Mouse (Mus musculus) retina, postnatal 1 day (tissue): ENCODE data around the gene Rtl8a.
"Not testable (repeated sequence)": the region's sequence is repeated elsewhere in the genome, so short reads cannot be mapped to it uniquely, and the experiment has no call there.

Experiments
- DNase-seq: peaks from one replicate; pipeline ENCODE4 v3.0.0-alpha.2; 2012

Gene Rtl8a

DNA sequence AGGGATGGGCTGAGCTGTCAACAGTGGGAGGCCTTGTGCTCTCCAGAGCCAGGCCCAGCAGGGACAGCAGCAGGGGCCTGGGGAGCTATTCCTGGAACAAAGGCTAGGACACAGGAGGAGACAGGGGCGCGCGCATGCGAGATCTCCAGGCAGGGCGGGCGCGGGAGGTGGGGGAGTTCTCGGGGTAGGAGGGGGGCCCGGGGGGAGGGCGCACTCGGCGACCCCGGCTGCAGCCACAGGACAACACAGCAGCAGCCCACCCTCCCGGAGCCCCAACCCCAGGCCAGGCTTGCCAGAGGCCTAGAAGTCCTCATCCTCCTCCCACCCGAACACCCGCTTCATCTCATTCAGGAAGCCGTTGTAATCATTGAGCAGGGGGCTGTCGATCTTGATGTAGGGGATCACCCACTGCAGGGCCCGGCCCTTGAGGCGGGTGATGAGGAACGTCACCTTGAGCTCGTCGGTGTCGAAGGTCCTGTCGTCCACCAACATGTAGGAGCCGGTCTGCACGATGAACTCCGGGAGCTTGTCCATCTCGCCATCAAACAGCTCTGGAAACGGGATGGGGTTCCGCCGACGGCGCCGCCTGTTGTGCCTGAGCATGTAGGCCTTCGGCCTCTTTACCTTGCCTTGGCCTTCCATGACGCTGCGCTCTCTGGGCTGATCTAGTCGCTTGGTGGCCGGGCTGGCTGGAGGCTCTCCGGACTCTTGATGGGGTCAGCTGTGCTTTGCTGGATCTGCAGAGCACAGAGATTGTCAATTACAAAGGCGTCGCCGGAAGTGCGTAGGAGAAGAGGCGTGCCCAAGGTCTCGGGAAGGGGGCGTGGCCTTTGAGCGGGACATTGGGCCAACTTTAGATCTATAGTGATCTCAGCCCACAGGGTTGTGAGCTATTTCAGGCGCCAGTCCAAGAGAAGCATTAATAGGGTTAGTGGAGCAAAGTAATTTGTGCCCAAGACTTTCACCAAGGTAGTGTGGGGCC is at the start of gene Rtl8a:
TSS of gene Rtl8a (minus strand) at position 703 of the 982 bp plus-strand sequence.
- peak; percentile 92 for DNase-seq

DNA sequence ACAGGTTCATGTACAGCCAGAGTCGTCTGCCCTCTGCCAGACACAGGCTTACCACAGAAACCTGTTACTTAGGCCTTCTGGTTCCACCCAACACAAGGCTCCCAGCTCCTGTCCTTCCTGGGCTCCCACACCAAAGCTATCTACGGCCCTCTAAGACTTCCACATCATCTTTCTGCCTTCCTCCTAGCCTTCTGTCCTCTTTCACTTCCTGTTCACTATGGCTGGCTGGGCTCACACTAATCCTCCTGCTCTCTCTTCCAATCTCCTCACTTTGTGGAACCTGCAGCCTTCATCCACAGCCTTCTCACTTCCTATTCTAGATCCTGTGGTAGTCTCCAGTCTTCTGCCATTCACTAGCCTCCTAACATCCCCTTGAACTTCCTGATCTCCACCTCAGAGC is 49.7 kb upstream of the Rtl8a start:
- DNase-seq = no peak

DNA sequence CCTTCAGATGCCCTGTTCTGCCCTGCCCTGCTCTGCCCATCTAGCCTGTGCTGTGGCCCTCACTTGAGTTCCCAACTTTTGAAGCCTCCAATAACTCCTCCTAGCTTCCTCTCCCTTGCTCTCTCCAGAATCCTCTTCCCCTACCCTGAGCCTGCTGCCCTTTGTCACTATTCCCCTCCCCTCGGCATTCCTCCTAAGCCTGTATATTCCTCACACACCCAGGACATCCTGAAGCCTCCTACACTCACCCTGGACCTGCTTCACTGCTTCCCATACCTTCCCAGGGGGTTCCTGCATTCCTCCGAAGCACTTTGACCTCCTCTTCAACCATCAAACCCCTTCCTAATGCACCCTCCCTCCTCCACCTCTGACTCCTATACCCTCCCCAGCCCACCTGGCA is 48.6 kb upstream of the Rtl8a start:
- DNase-seq = no peak

DNA sequence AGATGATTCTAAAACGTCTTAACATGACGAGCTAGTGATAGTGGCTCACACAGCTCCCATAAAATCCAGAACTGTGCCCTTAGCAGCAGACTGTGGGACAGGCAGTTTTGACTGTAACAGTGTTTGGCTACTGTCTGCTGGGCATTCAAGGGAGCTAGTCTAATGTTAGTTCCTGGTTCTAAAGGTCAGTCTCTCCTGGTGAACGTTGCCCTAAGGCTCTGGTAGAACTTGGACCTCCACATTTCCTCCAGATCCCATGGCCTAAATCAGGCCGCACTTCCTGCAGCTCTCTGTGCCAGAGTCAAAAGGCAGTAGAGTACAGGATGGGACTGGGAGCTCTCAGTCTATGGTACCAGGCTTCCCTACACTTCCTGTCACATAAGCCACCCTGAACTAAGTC is 41.2 kb upstream of the Rtl8a start:
- not testable (repeated sequence) for DNase-seq

DNA sequence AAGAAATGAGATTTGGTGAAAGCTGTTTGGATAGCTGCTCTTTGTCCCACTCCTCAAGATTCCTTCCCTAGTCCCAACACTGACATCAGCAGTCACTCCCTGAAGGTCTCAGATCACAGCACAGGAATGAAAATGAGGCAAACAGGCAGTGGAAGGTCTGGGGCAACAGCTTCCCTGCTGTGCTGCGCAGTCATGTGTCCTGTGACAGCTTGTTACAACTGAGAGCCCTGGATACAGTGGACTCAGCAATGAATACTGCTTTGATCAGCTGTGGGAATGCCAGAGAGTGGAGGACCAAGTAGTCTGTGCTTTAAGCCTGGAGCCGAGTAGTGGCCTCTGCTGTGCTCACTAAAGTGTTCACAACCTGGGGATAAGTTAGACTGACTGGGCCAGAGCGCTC is 39.2 kb upstream of the Rtl8a start:
- DNase-seq = not testable (repeated sequence)

DNA sequence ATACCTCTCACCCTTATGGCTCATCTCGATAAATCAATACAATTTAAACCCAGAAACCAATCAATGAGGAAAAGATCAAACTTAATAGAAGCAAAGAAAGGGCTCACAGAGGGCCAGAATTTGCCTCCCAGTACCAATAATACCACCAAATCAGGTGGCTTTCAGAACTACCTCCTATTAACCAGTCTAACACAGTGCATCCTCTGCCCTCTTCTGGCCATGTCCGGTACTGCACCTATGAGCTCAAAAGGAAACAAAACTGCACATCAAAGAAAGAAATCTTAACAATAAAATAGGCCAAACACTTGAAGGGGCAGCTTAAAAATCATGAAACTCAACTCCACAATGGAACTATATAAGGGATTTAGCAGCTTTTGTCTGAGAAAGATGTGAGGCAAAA is 33.5 kb upstream of the Rtl8a start:
- not testable (repeated sequence) for DNase-seq

DNA sequence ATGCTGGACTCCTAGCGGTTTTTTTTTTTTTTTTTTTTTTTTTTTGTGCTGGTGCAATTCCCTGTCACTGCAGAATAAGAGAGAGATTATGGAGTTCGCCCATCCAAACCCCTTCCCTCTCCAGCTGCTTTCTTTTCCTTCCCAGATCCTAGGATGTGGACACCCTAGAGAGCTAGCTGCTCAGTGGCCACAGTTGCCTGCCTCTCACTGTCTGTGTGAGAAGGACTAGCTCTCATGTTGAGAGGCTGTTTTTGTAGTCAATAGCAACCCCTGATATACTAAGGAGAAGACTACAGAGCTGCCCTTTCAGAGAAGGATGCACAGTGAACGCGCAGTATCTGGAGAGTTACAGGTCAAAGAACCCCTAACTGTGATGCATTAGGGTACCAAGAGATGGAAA is 27.2 kb upstream of the Rtl8a start:
- not testable (repeated sequence) for DNase-seq

DNA sequence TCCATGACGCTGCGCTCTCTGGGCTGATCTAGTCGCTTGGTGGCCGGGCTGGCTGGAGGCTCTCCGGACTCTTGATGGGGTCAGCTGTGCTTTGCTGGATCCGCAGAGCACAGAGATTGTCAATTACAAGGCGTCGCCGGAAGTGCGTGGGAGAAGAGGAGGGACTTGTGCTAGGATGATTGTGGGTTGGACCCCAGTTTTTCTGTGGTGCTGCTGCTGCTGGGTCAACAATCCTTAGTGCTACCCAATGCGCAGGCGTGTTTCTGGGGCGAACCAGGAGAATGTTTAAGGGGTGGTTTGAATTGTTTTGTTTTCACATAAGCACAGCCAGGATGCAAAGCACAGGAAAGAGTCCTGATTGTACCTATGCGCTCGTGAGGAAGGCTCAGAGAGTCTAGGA is 26.8 kb upstream of the Rtl8a start, which contains the start of gene Rtl8b:
TSS of gene Rtl8b (minus strand) at position 115 of the 400 bp plus-strand sequence.
- peak; percentile 94 for DNase-seq

DNA sequence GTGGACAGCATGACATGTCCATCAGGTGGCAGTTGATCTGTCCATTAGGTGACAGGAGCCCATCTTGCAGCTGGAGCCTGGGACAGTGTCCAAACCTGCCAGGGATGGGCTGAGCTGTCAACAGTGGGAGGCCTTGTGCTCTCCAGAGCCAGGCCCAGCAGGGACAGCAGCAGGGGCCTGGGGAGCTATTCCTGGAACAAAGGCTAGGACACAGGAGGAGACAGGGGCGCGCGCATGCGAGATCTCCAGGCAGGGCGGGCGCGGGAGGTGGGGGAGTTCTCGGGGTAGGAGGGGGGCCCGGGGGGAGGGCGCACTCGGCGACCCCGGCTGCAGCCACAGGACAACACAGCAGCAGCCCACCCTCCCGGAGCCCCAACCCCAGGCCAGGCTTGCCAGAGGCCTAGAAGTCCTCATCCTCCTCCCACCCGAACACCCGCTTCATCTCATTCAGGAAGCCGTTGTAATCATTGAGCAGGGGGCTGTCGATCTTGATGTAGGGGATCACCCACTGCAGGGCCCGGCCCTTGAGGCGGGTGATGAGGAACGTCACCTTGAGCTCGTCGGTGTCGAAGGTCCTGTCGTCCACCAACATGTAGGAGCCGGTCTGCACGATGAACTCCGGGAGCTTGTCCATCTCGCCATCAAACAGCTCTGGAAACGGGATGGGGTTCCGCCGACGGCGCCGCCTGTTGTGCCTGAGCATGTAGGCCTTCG is 26.2 kb upstream of the Rtl8a start:
- DNase-seq = not testable (repeated sequence)

DNA sequence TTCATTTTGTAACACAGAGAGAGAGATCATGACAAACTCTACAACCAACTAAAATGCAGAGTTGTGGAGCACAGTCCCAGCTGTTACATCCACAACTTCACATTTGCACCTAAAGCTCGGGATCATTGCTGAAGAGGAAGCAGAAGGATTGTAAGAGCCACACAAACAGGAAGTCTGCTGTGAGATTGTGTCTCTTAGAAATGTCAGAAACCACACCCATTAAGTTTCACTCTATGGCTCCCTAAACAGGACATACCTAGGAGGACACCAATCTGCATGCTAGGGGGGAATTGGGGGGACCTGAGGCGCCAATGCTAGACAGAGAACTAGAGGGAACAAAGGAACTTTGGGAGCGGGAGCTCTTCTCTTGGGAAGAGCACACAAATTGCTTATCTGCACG is 9.4 kb upstream of the Rtl8a start:
- not testable (repeated sequence) for DNase-seq

DNA sequence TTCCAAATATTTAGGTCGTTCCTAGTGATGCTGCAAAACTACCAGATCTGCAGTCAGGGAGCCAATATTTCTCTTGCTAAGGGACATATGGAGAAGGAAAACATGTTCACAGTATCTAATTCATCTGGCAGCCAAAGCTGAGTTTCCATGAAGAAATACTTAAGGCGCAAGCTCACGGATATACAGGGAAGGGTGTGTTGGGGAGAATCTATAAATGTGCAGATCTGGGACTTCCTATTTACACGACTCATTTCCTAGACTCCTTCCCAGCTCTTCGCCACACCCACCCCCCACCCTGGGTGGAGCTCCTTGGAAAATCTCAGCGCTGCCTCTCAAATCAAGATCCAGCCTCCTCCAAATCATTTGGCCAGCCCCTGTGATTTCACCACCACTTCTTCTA is 2.4 kb upstream of the Rtl8a start:
- DNase-seq = no peak

DNA sequence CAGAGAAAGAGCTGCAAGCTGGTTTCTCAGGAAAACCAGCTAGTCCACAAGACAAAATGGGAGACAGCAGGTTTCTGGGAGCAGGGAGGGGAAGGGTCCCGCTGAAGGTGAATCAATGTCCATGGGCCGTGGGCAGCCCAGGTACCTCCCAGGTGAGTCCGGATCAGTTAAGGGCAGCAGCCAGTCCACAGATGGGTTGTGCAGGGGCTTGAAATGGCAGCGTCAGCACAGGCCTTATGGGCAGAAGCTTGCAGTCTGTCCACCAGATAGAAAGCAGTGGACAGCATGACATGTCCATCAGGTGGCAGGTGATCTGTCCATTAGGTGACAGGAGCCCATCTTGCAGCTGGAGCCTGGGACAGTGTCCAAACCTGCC is 890 bp downstream of the Rtl8a start:
- DNase-seq = not testable (repeated sequence)

DNA sequence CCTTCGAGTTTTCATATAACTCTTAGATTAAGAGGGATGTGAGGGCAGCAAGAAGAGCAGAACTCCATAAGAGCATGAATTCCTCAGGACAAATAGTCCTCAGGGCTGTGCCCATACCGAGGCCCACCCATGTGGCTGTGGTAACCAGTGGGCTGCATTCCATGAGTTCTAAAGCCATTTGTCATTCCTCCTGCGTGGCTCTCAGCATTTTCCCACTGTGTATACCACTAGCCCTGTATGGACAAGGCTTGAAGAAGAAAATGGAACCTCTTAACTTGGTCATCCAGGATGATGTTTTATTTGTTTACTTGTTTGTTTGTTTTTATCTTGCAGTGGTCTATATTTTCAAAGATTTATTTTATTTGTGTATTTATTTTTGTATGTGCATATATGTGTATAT is 5.4 kb downstream of the Rtl8a start:
- DNase-seq = not testable (repeated sequence)

DNA sequence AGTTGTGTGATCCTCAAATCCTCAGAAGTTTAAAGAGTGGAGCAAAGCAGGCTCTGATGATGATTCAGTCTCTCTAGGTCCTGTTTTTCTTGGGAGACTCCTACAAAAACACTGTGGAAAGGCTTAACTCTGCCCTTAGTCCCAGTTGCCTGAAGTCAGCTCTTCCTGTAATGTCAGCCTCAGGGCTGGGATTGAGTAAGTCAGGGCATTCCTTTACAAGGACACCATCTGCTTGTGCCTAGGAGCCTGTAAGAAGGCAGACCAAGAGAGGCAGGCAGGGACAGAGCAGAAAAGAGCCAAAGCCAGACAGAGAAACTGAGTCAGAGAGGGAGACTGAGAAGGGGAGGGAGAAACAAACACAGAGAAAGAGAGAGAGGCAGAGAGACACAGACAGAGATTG is 32.1 kb downstream of the Rtl8a start:
- DNase-seq = not testable (repeated sequence)

DNA sequence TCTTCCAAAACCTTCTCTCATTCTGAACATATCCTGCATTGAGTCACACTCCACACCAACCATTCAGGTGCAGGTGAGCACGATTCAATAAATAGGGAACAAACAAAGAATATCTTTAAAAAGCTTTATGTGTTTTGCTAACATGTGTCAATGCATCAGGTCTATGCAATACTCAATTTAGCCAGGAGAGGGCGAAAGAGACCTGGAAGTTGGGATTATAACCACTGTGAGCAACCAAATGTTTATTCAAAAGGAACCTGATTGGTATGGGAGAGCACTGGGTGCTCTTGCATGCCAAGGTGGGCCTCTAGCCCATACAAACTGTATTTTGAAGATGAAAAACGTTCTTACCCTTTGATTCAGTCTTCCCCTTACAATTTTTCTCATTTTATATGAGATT is 32.9 kb downstream of the Rtl8a start:
- peak; percentile 74 for DNase-seq

DNA sequence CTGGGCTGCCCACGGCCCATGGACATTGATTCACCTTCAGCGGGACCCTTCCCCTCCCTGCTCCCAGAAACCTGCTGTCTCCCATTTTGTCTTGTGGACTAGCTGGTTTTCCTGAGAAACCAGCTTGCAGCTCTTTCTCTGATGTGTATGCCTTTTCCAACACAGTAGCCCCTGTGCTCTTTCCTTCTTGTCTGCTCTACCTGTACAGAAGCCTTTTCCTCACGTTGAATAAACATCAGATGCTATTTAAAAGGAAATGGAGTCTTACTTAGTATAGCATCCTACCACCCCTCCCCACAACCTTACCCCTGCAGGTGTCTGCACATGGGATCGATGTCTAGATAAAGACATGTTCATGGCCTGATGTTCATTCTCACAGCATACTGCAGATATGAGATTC is 34.6 kb downstream of the Rtl8a start, which contains the start of gene Gm14597:
TSS of gene Gm14597 (minus strand) at position 101 of the 400 bp plus-strand sequence.
- DNase-seq = not testable (repeated sequence)

DNA sequence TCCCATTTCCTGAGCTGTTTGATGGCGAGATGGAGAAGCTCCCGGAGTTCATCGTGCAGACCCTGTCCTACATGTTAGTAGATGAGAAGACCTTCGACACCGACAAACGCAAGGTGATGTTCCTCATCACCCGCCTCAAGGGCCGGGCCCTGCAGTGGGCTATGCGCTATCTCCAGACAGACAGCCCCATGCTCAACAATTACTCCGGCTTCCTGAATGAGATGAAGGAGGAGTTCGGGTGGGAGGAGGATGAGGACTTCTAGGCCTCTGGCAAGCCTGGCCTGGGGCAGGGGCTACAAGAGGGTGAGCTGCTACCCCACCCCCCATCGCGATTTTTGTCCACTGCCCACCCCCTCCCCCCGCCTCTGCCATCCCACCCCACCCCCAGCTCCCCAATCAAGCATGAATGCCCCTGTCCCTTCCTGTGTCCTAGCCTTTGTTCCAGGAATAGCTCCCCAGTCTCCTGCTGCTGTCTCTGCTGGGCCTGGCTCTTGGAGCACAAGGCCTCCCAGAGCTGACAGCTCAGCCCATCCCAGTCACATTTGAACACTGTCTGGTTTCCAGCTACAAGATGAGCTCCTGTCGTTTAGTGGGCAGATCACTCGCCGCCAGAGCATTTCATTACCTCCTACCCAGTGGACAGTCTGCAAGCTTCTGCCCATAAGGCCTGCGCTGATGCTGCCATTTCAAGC is 35.2 kb downstream of the Rtl8a start:
- DNase-seq = peak; percentile 46

DNA sequence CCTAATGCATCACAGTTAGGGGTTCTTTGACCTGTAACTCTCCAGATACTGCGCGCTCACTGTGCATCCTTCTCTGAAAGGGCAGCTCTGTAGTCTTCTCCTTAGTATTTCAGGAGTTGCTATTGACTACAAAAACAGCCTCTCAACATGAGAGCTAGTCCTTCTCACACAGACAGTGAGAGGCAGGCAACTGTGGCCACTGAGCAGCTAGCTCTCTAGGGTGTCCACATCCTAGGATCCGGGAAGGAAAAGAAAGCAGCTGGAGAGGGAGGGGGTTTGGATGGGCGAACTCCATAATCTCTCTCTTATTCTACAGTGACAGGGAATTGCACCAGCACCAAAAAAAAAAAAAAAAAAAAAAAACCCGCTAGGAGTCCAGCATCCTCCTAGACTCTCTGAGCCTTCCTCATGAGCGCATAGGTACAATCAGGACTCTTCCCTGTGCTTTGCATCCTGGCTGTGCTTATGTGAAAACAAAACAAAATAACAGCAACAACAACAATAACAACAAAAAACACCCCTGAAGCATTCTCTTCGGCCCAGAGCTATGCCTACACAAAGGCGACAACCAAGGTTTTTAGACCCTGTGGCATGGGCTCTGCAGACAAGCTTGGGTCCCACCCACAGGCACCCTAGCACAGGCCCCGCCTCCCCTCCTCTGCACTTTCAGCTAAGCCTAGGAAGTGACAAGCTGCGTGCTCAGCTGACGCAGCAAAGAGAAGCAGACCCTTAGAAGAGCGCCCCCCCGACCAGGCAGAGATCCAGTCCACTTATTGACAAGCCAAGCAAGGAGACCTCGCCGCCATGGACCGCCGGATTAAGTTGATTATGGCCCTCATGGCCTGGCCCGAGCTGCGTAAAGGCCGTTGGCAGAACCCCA is 36.0 kb downstream of the Rtl8a start, which contains the start of gene Rtl8c:
TSS of gene Rtl8c (plus strand) at position 791 of the 880 bp plus-strand sequence.
- peak; percentile 85 for DNase-seq

DNA sequence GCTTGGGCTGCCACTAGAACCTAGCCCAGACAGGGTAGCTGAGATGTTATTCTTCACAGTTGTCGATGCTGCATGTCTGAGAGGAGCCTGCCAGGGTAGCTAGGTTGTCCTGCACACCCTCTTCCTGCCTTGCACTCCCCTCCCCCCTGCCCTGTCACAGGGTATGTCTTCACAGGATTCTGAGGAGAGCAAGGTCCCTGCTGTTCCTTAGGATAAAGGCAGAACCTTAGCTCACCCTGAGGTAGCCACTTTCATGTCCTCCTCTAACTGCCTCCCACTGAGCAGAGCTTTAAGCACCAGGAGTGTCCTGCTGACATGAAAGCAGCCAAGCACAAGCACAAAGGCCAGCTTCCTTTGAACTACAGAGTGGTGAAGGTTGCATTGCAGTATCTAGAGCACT is 37.3 kb downstream of the Rtl8a start:
- not testable (repeated sequence) for DNase-seq

DNA sequence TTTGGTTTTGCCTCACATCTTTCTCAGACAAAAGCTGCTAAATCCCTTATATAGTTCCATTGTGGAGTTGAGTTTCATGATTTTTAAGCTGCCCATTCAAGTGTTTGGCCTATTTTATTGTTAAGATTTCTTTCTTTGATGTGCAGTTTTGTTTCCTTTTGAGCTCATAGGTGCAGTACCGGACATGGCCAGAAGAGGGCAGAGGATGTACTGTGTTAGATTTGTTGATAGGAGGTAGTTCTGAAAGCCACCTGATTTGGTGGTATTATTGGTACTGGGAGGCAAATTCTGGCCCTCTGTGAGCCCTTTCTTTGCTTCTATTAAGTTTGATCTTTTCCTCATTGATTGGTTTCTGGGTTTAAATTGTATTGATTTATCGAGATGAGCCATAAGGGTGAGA is 43.5 kb downstream of the Rtl8a start:
- DNase-seq = not testable (repeated sequence)
